Mouse (Mus musculus): ENCODE measurements around the gene Asic2. TPM values are rescaled to one million over a fixed set of nuclear protein-coding genes. Genes with fewer than 3 reads are reported as not detected.

Gene Asic2
- total and polyA plus RNA-seq, 3 experiments, result not detected

DNA sequence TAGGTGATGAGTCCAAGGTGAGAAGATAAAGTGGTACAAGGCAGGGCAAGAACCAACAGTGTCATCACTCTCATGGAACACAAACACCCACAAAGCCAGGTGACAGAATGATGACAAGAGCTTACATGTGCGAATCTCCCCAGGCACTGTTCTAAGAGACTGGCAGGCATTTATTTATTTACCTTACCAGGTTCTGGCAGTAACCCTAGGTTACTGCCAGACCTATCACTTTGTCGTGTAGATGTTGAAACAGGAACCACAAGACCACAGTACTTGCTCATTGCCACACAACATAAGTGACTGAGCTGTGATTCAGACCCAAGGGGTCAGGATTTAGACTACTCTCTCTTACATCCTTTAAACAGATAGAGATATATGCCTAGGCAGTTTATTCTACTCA is 46.8 kb upstream of the Asic2 start (continued):
- no peak for TF ChIP-seq TBP (IDR thresholded peaks at IDR 0.05; ENCODE audit: low read depth, low read length)

DNA sequence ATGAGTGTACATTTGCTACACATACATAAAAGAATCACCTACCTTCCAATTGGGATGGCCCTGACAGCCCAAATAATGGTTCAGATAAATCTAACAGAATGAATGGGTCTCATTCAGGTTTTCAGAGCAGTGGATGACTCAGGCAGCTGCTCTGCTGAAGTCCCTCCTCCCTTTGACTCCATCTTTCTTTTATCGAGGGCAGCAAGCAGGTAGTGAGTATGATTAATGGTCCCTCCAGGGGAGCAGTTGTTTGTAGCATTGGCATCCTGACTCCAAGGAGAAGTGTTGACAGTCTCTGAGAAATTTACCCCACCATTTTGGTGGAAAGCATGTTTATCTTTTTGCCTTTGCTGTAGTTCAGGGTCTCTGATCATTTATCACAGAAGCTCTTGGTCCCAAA is 45.5 kb upstream of the Asic2 start:
- Histone ChIP-seq H3K9ac (ENCODE audit: control insufficient read depth, low read depth, low read length, poor library complexity, severe bottlenecking) (no peak overlapping the region), H3K4me1 (ENCODE audit: control insufficient read depth in 1 of 2, insufficient read depth in 2 of 2, low read length in 2 of 2) (no peaks in the 10 kb centered on the region), H3K4me3 (ENCODE audit: control insufficient read depth in 1 of 2, insufficient read depth in 1 of 2, low read depth in 2 of 2, low read length in 2 of 2) (no peak overlapping the region), H3K27ac (ENCODE audit: control insufficient read depth, low read depth, low read length) (no peak overlapping the region), H3K36me3 (ENCODE audit: control insufficient read depth in 1 of 2, insufficient read depth in 2 of 2, low read length in 2 of 2) (no peaks in the 10 kb centered on the region), H3K9me3 (replicated peaks; ENCODE audit: insufficient read depth, low read length) (no peaks in the 10 kb centered on the region), H3K79me2 (ENCODE audit: control insufficient read depth, insufficient read depth, low read length, poor library complexity) (no peaks in the 10 kb centered on the region), H3K27me3 (ENCODE audit: control insufficient read depth in 1 of 2, insufficient read depth in 2 of 2, low read length in 2 of 2) (no peaks in the 10 kb centered on the region)
- TF ChIP-seq TCF12 (IDR thresholded peaks at IDR 0.05; ENCODE audit: low read depth, low read length), result no peak
- TF ChIP-seq ZC3H11A (IDR thresholded peaks at IDR 0.05; ENCODE audit: low read depth, low read length), result no peak
- TF ChIP-seq MXI1 (IDR thresholded peaks at IDR 0.05; ENCODE audit: low read depth, low read length), result no peak
- TF ChIP-seq SMC3 (IDR thresholded peaks at IDR 0.05; ENCODE audit: low read depth, low read length), result no peak
- no peak for TF ChIP-seq BHLHE40 (IDR thresholded peaks at IDR 0.05; ENCODE audit: borderline replicate concordance, low read depth, low read length)
- TF ChIP-seq MYC (IDR thresholded peaks at IDR 0.05; ENCODE audit: low read depth, low read length), result no peak
- TF ChIP-seq KAT2A (conservative IDR thresholded peaks at IDR 0.05; ENCODE audit: low read depth, low read length), result no peak
- no peak for TF ChIP-seq MAX (IDR thresholded peaks at IDR 0.05; ENCODE audit: low read length)
- TF ChIP-seq RCOR1 (IDR thresholded peaks at IDR 0.05; ENCODE audit: low read depth, low read length), result no peak
- no peak for TF ChIP-seq MYB (IDR thresholded peaks at IDR 0.05; ENCODE audit: low read depth, low read length)
- no peak for TF ChIP-seq CTCF (IDR thresholded peaks at IDR 0.05 in 2 of 3, conservative IDR thresholded peaks at IDR 0.05 in 1 of 3; ENCODE audit: control insufficient read depth in 1 of 3, insufficient read depth in 1 of 3, low read depth in 2 of 3, low read length in 3 of 3, poor library complexity in 1 of 3, severe bottlenecking in 1 of 3)
- TF ChIP-seq USF1 (IDR thresholded peaks at IDR 0.05; ENCODE audit: low read depth, low read length), result no peak
- no peak for DNase-seq (ENCODE audit: low read depth, low spot score)

DNA sequence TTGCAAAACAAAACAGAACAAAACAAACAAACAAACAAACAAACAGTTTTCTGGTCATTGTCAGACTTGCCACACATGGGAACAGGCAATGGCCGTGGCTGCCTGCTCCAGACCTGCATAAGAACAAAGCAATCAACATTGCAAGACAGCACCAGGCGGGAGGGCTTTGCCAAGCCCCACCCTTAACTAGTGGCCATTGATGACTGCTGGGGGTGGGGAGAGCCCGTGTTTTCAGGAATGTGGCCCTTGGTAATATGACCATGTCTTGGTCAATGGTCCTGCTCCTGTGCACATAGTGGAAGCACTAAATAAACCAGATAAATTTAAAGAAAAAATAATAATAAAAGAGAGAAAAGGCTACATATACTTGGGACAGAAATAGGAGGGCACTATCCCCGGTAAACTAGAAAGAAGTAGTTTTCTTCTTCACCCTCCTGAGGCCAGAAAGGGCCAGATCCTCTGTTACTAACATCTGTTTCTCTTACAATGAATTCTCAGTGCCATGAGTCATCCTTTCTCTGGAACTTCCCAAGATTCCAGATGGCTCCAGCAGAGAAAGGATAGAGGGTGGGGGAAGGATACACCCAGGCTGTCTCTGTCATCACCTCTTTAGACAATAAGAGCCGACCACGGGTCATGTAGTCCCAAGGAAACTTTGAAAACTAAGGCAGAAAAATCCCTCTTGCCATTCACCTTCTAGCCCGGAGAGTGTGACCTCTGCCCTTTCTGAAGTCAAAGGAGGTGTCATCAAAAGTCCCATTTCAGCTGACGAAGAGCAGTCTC is 43.3 kb upstream of the Asic2 start:
- Histone ChIP-seq H3K79me2 (ENCODE audit: control insufficient read depth, insufficient read depth, low read length, poor library complexity) (no peaks in the 10 kb centered on the region), H3K9ac (ENCODE audit: control insufficient read depth, low read depth, low read length, poor library complexity, severe bottlenecking) (no peak overlapping the region), H3K27me3 (ENCODE audit: control insufficient read depth in 1 of 2, insufficient read depth in 2 of 2, low read length in 2 of 2) (no peaks in the 10 kb centered on the region), H3K27ac (ENCODE audit: control insufficient read depth, low read depth, low read length) (no peak overlapping the region), H3K9me3 (replicated peaks; ENCODE audit: insufficient read depth, low read length) (no peaks in the 10 kb centered on the region), H3K4me3 (ENCODE audit: control insufficient read depth in 1 of 2, insufficient read depth in 1 of 2, low read depth in 2 of 2, low read length in 2 of 2) (no peak overlapping the region), H3K4me1 (ENCODE audit: control insufficient read depth in 1 of 2, insufficient read depth in 2 of 2, low read length in 2 of 2) (no peaks in the 10 kb centered on the region), H3K36me3 (ENCODE audit: control insufficient read depth in 1 of 2, insufficient read depth in 2 of 2, low read length in 2 of 2) (no peaks in the 10 kb centered on the region)
- DNase-seq (ENCODE audit: low read depth, low spot score), result no peak
- TF ChIP-seq TBP (IDR thresholded peaks at IDR 0.05; ENCODE audit: low read depth, low read length) (no peak), MYB (IDR thresholded peaks at IDR 0.05; ENCODE audit: low read depth, low read length) (no peak), SIN3A (IDR thresholded peaks at IDR 0.05; ENCODE audit: low read length) (no peak), E2F4 (IDR thresholded peaks at IDR 0.05; ENCODE audit: borderline replicate concordance, low read depth, low read length) (no peak), MAX (IDR thresholded peaks at IDR 0.05; ENCODE audit: low read length) (no peak), HCFC1 (IDR thresholded peaks at IDR 0.05; ENCODE audit: low read depth, low read length) (no peak), MAFK (IDR thresholded peaks at IDR 0.05; ENCODE audit: borderline replicate concordance, low read depth, low read length) (no peak), ZMIZ1 (IDR thresholded peaks at IDR 0.05; ENCODE audit: low read depth, low read length) (no peak), ZC3H11A (IDR thresholded peaks at IDR 0.05; ENCODE audit: low read depth, low read length) (no peak), GATA1 (IDR thresholded peaks at IDR 0.05; ENCODE audit: low read depth, low read length) (no peak), POLR2AphosphoS2 (IDR thresholded peaks at IDR 0.05; ENCODE audit: low read length) (no peak), BHLHE40 (IDR thresholded peaks at IDR 0.05; ENCODE audit: borderline replicate concordance, low read depth, low read length) (no peak), ETS1 (IDR thresholded peaks at IDR 0.05; ENCODE audit: low read depth, low read length) (no peak), CHD1 (IDR thresholded peaks at IDR 0.05; ENCODE audit: low read depth, low read length) (no peak)
